Mouse (Mus musculus) liver, adult 2 months (tissue): ENCODE measurements around the gene Cnot8.

Experiments used
- CTCF ChIP-seq: fragments of 200-500 bp; IDR thresholded peaks from 2 replicates; pipeline ENCODE4 v1.5.1; 2011; ENCODE audit warnings: low read depth, low read length, control low read depth
- POLR2A ChIP-seq: fragments of 200-500 bp; IDR thresholded peaks from 2 replicates; pipeline ENCODE4 v1.6.1; 2011; ENCODE audit warnings: low read length, control low read depth; ENCODE audit not compliant: insufficient read depth; ENCODE audit errors: extremely low read depth

DNA sequence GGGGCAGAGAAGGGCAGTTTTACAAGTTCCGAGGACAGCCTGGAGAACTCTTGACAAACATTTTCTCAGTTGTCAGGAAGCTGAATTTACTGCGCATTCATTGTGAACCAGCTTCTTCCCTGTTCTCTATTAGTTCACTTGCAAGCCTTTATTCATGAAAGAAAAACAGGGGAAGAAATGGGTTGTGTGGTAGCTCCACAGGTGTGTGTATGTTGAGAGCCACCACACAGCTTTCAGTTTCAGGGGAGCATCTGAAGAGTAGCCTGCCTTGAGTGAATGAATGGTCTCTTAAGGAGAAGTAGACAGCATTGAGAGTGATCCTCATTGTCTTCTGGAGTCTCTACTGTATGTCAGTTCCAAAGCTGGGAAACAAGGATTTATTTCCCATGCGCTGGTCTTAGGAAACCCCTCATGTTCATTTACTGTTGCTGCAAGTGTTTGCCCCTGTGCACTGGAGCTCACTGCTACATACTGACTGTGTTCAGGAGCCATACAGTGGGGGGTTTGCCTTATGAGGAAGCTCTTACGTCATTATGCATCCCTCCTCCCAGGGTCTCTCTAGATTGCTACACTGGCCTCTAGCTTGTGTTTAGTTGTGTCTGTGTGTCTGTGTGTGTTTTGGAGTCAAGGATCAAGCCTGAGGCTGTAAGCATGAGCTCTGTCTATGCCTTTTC, 3.8 kb downstream of the Cnot8 start:
- TF ChIP-seq CTCF (no peak), POLR2A (no peak)
